Mouse (Mus musculus) bone marrow macrophage, adult 2 months (primary cell): ENCODE results near the gene Col12a1. TPM values are rescaled to one million over a fixed set of nuclear protein-coding genes. Genes with fewer than 3 reads are reported as not detected.

Experiments
- H3K27ac ChIP-seq: 2 replicates; pipeline ENCODE4 v1.5.1; 2012; ENCODE audit warnings: low read depth, low read length; ENCODE audit not compliant: insufficient read depth
- H3K4me1 ChIP-seq: 2 replicates; pipeline ENCODE4 v1.6.1; 2012; ENCODE audit warnings: low read length; ENCODE audit not compliant: control insufficient read depth, insufficient read depth
- H3K4me3 ChIP-seq: 2 replicates; pipeline ENCODE4 v1.5.1; 2012; ENCODE audit warnings: mild to moderate bottlenecking, low read length, moderate library complexity; ENCODE audit not compliant: insufficient read depth
- CTCF ChIP-seq: IDR thresholded peaks from 2 replicates; pipeline ENCODE4 v1.5.1; 2012; ENCODE audit warnings: low read depth, mild to moderate bottlenecking, low read length, moderate library complexity
- POLR2A ChIP-seq: IDR thresholded peaks from 2 replicates; pipeline ENCODE4 v1.6.1; 2012; ENCODE audit warnings: mild to moderate bottlenecking, low read depth, low read length, borderline replicate concordance
- polyA plus RNA-seq: library from polyadenylated mRNA; stranded (reverse); fragments of >200 nt; gene quantifications from 2 replicates; pipeline ENCODE4 v1.2.4, GENCODE M21; 2012; ENCODE audit not compliant: missing spikeins, insufficient read depth, insufficient read length

The Col12a1 gene
- polyA plus RNA-seq, 1 experiment: 1.8 TPM

DNA sequence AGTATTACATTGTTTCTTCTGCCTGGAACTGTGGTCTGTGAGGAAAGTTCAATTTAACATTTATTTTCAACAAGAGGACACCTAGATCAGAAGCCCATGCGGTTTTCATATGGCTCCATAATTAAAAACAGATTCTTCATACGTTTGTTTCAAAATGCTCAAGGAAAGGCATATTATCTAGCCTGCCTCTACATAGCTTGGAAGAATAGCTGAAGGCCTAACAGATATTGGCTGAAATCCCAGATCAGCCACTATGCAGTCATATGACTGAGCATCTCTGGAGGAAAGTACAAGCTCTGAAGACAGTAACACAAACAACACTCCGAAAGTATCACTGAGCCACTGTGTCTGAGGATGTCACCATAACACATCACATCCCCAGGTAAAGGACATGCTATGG, 72.9 kb downstream of the Col12a1 start:
- Histone ChIP-seq H3K4me3 (no peak overlapping the region), H3K27ac (no peak overlapping the region), H3K4me1 (no peaks in the 10 kb centered on the region)
- TF ChIP-seq CTCF (no peak), POLR2A (no peak)

DNA sequence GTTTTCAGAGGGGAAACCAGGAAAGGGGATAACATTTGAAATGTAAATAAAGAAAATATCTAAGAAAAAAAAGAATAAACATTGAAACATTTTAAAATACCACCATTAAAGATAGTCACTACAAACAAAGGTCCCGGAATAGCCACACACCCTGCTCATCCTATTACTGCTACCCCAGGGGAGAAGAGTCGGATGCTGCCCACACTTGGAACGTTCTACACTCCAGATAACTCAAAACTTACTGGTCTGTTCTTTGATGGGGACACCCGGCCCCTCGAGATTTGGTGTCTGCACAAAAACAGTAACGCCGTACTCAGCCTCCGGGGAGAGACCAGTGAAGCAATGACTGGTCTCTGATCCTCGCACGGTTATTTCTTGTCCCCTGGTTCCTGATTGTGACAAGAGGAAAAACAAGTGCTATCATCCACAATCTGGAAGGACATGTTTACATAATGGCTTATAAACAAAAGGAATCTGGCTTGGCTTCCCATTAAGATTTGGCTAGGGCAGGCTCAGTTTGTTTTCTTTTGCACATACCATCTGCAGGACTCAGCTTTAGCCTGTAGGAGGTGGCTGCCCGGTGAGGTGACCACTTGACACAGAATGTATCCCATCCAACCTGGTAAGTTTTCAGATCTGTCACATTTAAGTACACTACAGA, 79.1 kb downstream of the Col12a1 start:
- no peak overlapping the region for H3K4me3 ChIP-seq
- H3K27ac ChIP-seq: no peak overlapping the region
- no peaks in the 10 kb centered on the region for H3K4me1 ChIP-seq
- TF ChIP-seq CTCF: no peak
- TF ChIP-seq POLR2A: no peak

DNA sequence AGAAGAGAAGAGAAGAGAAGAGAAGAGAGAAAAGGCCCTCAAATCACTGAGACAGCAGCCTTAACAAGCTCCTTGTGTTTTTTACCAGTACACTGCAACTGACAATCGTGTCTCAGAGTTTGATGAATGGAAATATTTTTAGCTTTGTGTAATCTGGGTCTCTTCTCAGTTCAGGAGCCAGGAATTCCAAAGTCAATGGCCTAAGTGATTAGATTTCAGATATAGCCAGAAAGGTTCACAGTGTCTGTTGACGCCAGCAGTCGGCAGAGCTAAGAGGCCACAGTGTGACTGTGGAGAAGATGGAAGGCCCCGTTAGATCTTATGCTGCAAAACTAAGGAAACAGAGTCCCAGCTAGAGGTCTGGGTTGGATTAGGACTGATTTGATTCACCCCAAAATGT, 80.8 kb downstream of the Col12a1 start:
- H3K27ac ChIP-seq: no peak overlapping the region
- TF ChIP-seq CTCF: no peak
- TF ChIP-seq POLR2A: no peak

DNA sequence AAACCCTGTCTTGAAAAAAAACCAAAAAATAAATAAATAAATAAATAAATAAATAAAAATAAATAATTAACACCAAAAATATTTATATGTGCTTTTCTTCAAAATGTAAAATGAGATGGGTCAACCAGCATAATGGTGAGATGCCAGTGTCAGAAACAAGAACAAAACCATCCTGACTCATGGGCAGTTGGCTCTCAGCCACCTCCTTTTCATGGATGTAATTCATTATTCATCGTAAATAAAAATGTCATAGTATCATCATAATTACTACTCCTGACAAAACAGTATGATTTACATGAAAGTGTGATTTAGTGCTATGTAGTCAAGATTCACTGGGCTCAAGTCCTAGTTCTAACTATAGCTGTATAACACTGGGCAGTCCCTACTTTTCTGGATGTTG, 84.6 kb downstream of the Col12a1 start:
- Histone ChIP-seq H3K4me3 (no peak overlapping the region), H3K27ac (no peak overlapping the region), H3K4me1 (no peaks in the 10 kb centered on the region)
- TF ChIP-seq CTCF (no peak), POLR2A (no peak)

More for the DNA sequence above, 80.8 kb downstream of the Col12a1 start:
- no peak overlapping the region for H3K4me3 ChIP-seq
- no peaks in the 10 kb centered on the region for H3K4me1 ChIP-seq

DNA sequence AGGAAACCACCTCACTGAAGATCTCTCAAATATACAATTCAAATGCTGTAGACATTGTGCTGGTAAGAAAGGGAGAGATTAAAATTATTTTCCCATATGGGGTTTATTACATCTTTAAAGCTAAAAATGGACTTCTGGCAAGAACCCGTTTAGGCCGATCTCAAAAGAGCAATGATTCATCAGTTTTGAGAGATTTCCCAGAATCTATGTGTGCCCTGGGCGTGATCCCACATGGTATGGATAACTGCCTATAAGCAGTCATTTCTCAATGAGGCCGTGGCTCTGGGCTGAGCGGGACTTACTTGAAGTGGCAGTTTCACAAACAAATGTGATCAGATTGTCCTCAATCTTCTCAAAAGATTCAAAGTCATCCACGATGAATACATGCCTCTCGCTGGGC, 87.4 kb downstream of the Col12a1 start:
- Histone ChIP-seq H3K4me1 (no peaks in the 10 kb centered on the region), H3K27ac (no peak overlapping the region), H3K4me3 (no peak overlapping the region)
- no peak for TF ChIP-seq CTCF
- TF ChIP-seq POLR2A: no peak

DNA sequence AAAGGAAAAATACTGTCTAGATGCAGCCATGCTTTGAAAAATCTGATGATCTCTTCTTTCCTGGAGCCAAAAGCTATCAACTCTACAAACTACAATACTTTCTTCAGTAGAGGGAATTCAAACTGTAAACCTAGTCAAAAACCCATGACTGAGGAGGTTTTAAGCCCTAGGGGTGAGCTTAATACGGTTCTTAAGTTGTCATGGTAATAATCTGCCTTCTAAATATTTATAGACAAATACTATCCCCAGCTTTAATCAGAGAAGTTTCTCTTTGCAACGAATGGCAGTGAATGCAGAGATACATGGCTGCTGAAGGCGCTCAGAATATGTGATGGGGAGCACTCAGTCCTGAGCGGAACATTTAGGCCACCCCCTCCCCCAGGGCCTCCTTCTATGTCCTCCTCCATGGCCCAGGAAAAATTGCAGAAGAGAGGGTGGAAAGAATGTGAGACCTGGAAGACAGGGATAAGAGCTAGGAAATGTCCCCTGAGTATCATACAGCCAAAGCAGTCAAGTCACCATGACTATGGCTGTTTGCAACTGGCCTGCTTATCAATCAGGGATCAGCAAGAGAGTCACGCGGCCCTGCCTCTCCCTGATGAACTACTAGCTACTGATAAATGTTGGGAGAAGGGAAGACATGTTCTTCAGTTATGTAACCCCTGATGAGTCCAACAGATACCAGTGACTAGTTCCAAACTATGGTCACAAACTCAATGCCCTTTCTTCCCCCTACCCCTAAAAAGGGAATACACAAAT, 99.6 kb downstream of the Col12a1 start:
- TF ChIP-seq CTCF: no peak
- no peak for TF ChIP-seq POLR2A

DNA sequence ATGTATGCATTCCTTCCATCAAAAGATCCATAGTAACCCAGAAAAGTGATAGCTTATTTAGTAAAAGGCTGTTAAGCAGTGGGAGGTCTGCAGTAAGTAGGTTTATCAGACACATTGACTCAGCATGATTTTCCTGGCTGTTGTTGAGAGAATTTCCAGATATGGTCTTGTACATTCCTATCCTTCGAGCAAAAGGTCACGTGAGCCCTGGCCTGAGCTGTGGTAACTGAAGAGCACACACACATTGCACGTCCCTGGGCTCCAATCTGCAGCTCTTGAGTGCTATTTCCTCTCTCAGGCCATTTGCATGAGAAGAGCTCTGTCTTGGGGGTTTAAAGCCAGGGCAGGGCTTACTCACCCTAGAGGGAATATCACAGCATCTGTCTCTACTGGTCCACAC, 101.3 kb downstream of the Col12a1 start:
- H3K4me3 ChIP-seq: no peak overlapping the region
- TF ChIP-seq CTCF: no peak
- TF ChIP-seq POLR2A: no peak
- H3K4me1 ChIP-seq: no peaks in the 10 kb centered on the region
- no peak overlapping the region for H3K27ac ChIP-seq

More for the DNA sequence above, 99.6 kb downstream of the Col12a1 start:
- Histone ChIP-seq H3K4me3 (no peak overlapping the region), H3K27ac (no peak overlapping the region), H3K4me1 (no peaks in the 10 kb centered on the region)

DNA sequence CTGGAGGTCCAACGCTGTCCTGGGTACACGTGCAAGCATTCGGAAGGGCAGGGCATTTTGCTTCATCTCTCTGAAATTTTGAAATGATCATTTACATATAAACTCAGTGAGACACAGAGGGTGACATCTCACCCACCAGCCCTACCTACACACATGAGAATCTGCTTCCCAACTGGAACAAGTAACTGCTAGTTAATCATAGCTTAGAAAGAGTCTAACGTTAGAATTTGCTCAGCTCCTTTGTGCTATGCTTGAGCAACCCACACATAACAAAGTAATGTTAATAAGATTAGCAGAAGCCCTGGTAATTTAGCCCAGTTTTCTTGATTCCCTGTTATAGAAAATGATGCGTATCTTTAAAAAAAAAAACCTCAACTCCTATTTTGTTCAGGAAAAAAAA, 102.6 kb downstream of the Col12a1 start:
- no peak for TF ChIP-seq POLR2A
- TF ChIP-seq CTCF: no peak
- Histone ChIP-seq H3K4me3 (no peak overlapping the region), H3K27ac (no peak overlapping the region), H3K4me1 (no peaks in the 10 kb centered on the region)

DNA sequence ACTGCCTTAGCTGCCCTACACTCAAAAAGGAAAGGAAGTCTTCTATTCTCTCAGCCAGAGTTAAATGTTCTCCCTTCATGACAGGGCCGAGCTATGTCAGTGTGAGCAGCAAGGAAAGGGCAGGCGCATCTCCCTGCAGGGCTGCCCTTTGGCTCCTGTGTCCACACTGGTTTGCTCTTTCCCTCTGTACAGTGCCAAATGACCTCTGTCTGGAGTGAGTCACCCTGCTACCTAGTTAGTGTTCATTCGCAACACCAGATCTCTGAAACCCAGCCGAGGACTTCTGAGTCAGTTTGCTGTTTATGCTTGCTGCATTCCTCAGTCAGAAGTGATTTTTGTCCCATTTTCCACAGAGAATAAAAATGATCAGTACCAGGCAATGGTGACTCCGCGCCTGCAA, 108.3 kb downstream of the Col12a1 start:
- TF ChIP-seq POLR2A (no peak), CTCF (no peak)
- H3K4me3 ChIP-seq: no peak overlapping the region
- no peaks in the 10 kb centered on the region for H3K4me1 ChIP-seq
- no peak overlapping the region for H3K27ac ChIP-seq

DNA sequence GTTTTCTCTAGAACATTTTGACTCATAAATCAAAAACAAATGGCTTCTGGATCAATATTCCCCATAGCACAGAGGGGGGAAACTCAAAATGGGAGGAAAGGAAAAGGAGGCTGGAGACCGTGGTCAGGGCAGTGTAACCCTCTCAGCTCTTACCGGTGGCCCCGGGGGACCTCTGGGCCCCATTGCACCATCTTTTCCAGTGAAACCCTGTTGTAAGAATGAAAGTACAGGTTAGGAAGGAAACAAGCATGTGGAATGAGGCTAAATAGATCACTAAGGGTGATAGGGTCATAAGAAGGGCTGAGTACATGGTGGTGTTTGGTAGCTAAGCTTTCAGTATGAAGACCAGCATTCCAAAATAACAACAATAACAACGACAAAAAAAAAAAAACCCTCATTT, 109.0 kb downstream of the Col12a1 start:
- TF ChIP-seq CTCF: no peak
- no peak for TF ChIP-seq POLR2A
- Histone ChIP-seq H3K4me1 (no peaks in the 10 kb centered on the region), H3K27ac (no peak overlapping the region), H3K4me3 (no peak overlapping the region)

DNA sequence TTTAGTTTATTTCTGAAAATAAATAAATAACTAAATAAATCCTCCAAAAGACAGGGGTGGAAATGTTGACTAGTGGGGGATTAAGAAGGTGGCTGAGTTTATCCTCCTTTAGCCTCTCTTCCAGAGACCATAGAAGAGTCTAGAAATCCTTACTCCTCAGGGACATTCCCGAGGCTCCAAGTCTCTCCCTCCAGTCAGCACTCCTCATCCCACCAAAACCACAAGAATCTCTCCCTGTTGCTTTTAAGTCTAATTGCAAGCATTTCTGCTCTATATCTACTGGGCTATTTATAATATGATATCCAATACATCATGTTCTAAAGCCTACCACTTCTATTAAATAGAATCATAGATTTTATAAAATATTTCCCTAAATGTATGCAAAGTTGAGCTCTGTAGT, 109.8 kb downstream of the Col12a1 start:
- no peak for TF ChIP-seq CTCF
- TF ChIP-seq POLR2A: no peak
- H3K4me3 ChIP-seq: no peak overlapping the region
- no peaks in the 10 kb centered on the region for H3K4me1 ChIP-seq
- H3K27ac ChIP-seq: no peak overlapping the region
